ENCODE assay signal across 15 mouse cellular contexts in the genomic region with DNA sequence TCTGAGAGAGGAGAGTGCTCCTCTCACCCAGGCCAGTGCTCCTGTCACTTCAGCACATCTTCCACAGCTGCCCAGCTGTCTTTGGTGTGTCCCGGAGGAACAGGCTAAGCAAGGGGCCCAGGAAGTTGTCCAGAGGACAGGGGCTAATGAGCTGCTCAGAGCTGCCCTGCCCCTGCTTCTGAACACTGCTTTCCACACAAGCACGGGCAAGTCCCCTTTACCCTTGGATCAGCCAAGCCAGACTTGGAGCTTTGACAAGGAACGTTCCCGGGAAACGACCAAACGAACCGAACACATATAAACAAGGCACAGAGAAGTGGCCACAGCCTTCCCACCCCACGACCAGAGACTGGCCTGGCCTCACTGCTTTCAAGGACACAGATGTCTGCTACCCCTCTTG. TPM values are rescaled to one million over a fixed set of nuclear protein-coding genes. Genes with fewer than 3 reads are reported as not detected.
A peak's percentile ranks its signal among the peaks of the same experiment; 100 is the strongest.
DNase-seq lines count a peak whose midpoint lies in the region; ATAC-seq lines count a peak whose summit lies in the region.
"Had no signal": no experiment of that assay in that cellular context is flagged by ENCODE, and none has a peak within 500 bp of the region (broad histone marks: within the 10 kb centered on the region; RNA-seq: fewer than 3 reads in every experiment).

No protein-coding gene starts in this region.

- 38% methylated on average over 8 of the region's 8 CpGs for WGBS in heart, embryonic 11.5 days (ENCODE audit: insufficient replicate concordance)
- WGBS in midbrain, embryonic 10.5 days, result 54% methylated on average over 8 of the region's 8 CpGs
- 50% methylated on average over 8 of the region's 8 CpGs for whole genome bisulfite sequencing in midbrain, embryonic 14.5 days
- WGBS in stomach, embryonic 16.5 days, result 19% methylated on average over 8 of the region's 8 CpGs

- peaks cover 4% of the 10 kb centered on the region; the same call in 1 of the 2 replicates for H3K27me3 ChIP-seq in heart, embryonic 11.5 days (ENCODE audit: control insufficient read depth, insufficient read depth, low read length)
- H3K27me3 ChIP-seq in midbrain, embryonic 10.5 days (ENCODE audit: low read depth, poor library complexity, severe bottlenecking), result peaks cover 24% of the 10 kb centered on the region
- 0 out of 2 replicates have a peak, but pooled peaks cover 6% of the 10 kb centered on the region for H3K27me3 ChIP-seq in midbrain, embryonic 14.5 days (ENCODE audit: control insufficient read depth, insufficient read depth, low read length)
- H3K27me3 ChIP-seq in stomach, embryonic 16.5 days (ENCODE audit: control insufficient read depth, insufficient read depth, low read length), result no peaks in the 10 kb centered on the region

- ATAC-seq in heart, embryonic 11.5 days (replicated peaks; ENCODE audit: insufficient number of reproducible peaks, low FRiP score, low TSS enrichment), result no peak
- ATAC-seq in midbrain, embryonic 14.5 days (ENCODE audit: low FRiP score, low TSS enrichment), result no peak
- peak; percentile 35; the same call in 1 of the 2 replicates for ATAC-seq in stomach, embryonic 16.5 days (ENCODE audit: insufficient read depth, low FRiP score)
- ATAC-seq: forebrain, embryonic 13.5 days had no signal

- peaks cover 12% of the 10 kb centered on the region for H3K4me1 ChIP-seq in heart, embryonic 11.5 days (ENCODE audit: control insufficient read depth, insufficient read depth, low read length)
- peaks cover 40% of the 10 kb centered on the region for H3K4me1 ChIP-seq in midbrain, embryonic 10.5 days
- H3K4me1 ChIP-seq in midbrain, embryonic 14.5 days (ENCODE audit: control insufficient read depth, insufficient read depth, low read length), result peaks cover 4% of the 10 kb centered on the region; the same call in 1 of the 2 replicates
- peaks cover 36% of the 10 kb centered on the region for H3K4me1 ChIP-seq in stomach, embryonic 16.5 days (ENCODE audit: control insufficient read depth, insufficient read depth, low read length)

- H3K4me3 ChIP-seq in heart, embryonic 11.5 days (ENCODE audit: low read depth, low read length), result no peak overlapping the region
- H3K4me3 ChIP-seq in midbrain, embryonic 10.5 days, result no peak overlapping the region
- H3K4me3 ChIP-seq in midbrain, embryonic 14.5 days (replicated peaks; ENCODE audit: low read depth, low read length), result no peak overlapping the region
- no peak overlapping the region for H3K4me3 ChIP-seq in stomach, embryonic 16.5 days (replicated peaks; ENCODE audit: low read length)
- H3K4me3 ChIP-seq: forebrain, embryonic 13.5 days; heart, adult 2 months; midbrain, embryonic 12.5 days had no signal

- DNase-seq in heart, adult 11 months, result peak; percentile 95
- DNase-seq in midbrain, embryonic 10.5 days (ENCODE audit: low spot score), result no peak
- no peak for DNase-seq in midbrain, embryonic 14.5 days
- DNase-seq in kidney, postnatal 36 days, result peak; percentile 59 to 62
- DNase-seq in gastrocnemius, postnatal 25 days, result no peak
- DNase-seq in cerebellum, adult 11-12 months, result no peak
- DNase-seq: adrenal gland, postnatal 36 days; B cell, adult 2 months; cerebellum, postnatal 36 days had no signal

- no peak overlapping the region for H3K9ac ChIP-seq in heart, embryonic 11.5 days (ENCODE audit: low read depth, low read length)
- H3K9ac ChIP-seq in midbrain, embryonic 14.5 days (replicated peaks; ENCODE audit: low read length), result no peak overlapping the region
- H3K9ac ChIP-seq in stomach, embryonic 16.5 days (ENCODE audit: low read length), result peak overlapping the region; percentile 63
- H3K9ac ChIP-seq: forebrain, embryonic 13.5 days; midbrain, embryonic 12.5 days had no signal

- H3K9me3 ChIP-seq in heart, embryonic 11.5 days (replicated peaks; ENCODE audit: control insufficient read depth, low read length), result no peaks in the 10 kb centered on the region
- H3K9me3 ChIP-seq in midbrain, embryonic 10.5 days (replicated peaks), result no peaks in the 10 kb centered on the region
- no peaks in the 10 kb centered on the region for H3K9me3 ChIP-seq in midbrain, embryonic 14.5 days (ENCODE audit: control insufficient read depth, low read length)
- H3K9me3 ChIP-seq in stomach, embryonic 16.5 days (replicated peaks; ENCODE audit: control insufficient read depth, low read length), result no peaks in the 10 kb centered on the region
- H3K9me3 ChIP-seq: forebrain, embryonic 13.5 days; midbrain, embryonic 12.5 days had no signal

- H3K36me3 ChIP-seq in heart, embryonic 11.5 days (ENCODE audit: control insufficient read depth, insufficient read depth, low read length), result no peaks in the 10 kb centered on the region
- H3K36me3 ChIP-seq in midbrain, embryonic 10.5 days, result no peaks in the 10 kb centered on the region
- no peaks in the 10 kb centered on the region for H3K36me3 ChIP-seq in midbrain, embryonic 14.5 days (ENCODE audit: control insufficient read depth, insufficient read depth, low read length)
- no peaks in the 10 kb centered on the region for H3K36me3 ChIP-seq in stomach, embryonic 16.5 days (ENCODE audit: control insufficient read depth, insufficient read depth, low read length)
- H3K36me3 ChIP-seq: midbrain, embryonic 12.5 days had no signal

- no peak overlapping the region for H3K4me2 ChIP-seq in heart, embryonic 11.5 days
- no peak overlapping the region for H3K4me2 ChIP-seq in midbrain, embryonic 14.5 days (ENCODE audit: low read length)
- peak overlapping the region; percentile 38; the same call in 1 of the 2 replicates for H3K4me2 ChIP-seq in stomach, embryonic 16.5 days (ENCODE audit: low read depth, low read length)
- H3K4me2 ChIP-seq: forebrain, embryonic 13.5 days; midbrain, embryonic 12.5 days had no signal

- no peak overlapping the region for H3K27ac ChIP-seq in heart, embryonic 11.5 days (ENCODE audit: low read depth, low read length)
- H3K27ac ChIP-seq in midbrain, embryonic 10.5 days (replicated peaks), result peak overlapping the region; percentile 23; the same call in 1 of the 2 replicates
- H3K27ac ChIP-seq in midbrain, embryonic 14.5 days (replicated peaks; ENCODE audit: low read depth, low read length), result no peak overlapping the region
- H3K27ac ChIP-seq in stomach, embryonic 16.5 days (ENCODE audit: low read length), result peak overlapping the region; percentile 91
- H3K27ac ChIP-seq: forebrain, embryonic 13.5 days; heart, adult 2 months; midbrain, embryonic 12.5 days had no signal

RNA-seq across cellular contexts. Expression of a gene that starts 5.1 kb away (rescaled TPM):
- 33.3 and 37.0 TPM in 2 replicates for polyA plus RNA-seq in heart, embryonic 11.5 days (2014; fragmentation: Nextera tagmentation; extraction: Ambion mirVana)
- 21.7 and 24.5 TPM in 2 replicates for polyA plus RNA-seq in midbrain, embryonic 10.5 days (2016; fragmentation: Nextera tagmentation; extraction: Ambion mirVana)
- 6.8 and 13.4 TPM in 2 replicates for polyA plus RNA-seq in midbrain, embryonic 14.5 days (2014; fragmentation: Nextera tagmentation; extraction: Ambion mirVana)
- 82.6 and 91.1 TPM in 2 replicates for polyA plus RNA-seq in stomach, embryonic 16.5 days (2015; fragmentation: Nextera tagmentation; extraction: Ambion mirVana)
- total RNA-seq in gastrocnemius, postnatal 25 days (2021), result 10 to 100 TPM; 26.7 to 33.7 TPM

RNA-seq across cellular contexts. Expression of a gene that starts 23.6 kb away (rescaled TPM):
- 0.69 and 0.93 TPM in 2 replicates for polyA plus RNA-seq in heart, embryonic 11.5 days (2014; fragmentation: Nextera tagmentation; extraction: Ambion mirVana)
- 0.25 and 0.48 TPM in 2 replicates for polyA plus RNA-seq in midbrain, embryonic 10.5 days (2016; fragmentation: Nextera tagmentation; extraction: Ambion mirVana)
- 0.51 and 0.76 TPM in 2 replicates for polyA plus RNA-seq in midbrain, embryonic 14.5 days (2014; fragmentation: Nextera tagmentation; extraction: Ambion mirVana)
- polyA plus RNA-seq in stomach, embryonic 16.5 days (2015; fragmentation: Nextera tagmentation; extraction: Ambion mirVana), result 5.8 and 9.7 TPM in 2 replicates
- total RNA-seq in gastrocnemius, postnatal 25 days (2021), result under 1 TPM; 0.10 to 0.19 TPM

RNA-seq across cellular contexts. Expression of a gene that starts 30.4 kb away (rescaled TPM):
- 35.0 and 40.7 TPM in 2 replicates for polyA plus RNA-seq in heart, embryonic 11.5 days (2014; fragmentation: Nextera tagmentation; extraction: Ambion mirVana)
- 21.2 and 23.5 TPM in 2 replicates for polyA plus RNA-seq in midbrain, embryonic 10.5 days (2016; fragmentation: Nextera tagmentation; extraction: Ambion mirVana)
- polyA plus RNA-seq in midbrain, embryonic 14.5 days (2014; fragmentation: Nextera tagmentation; extraction: Ambion mirVana), result 10.2 and 13.9 TPM in 2 replicates
- 69.4 and 73.1 TPM in 2 replicates for polyA plus RNA-seq in stomach, embryonic 16.5 days (2015; fragmentation: Nextera tagmentation; extraction: Ambion mirVana)
- 10 to 100 TPM; 21.2 to 21.7 TPM for total RNA-seq in gastrocnemius, postnatal 25 days (2021)

RNA-seq across cellular contexts. Expression of a gene that starts 36.5 kb away (rescaled TPM):
- polyA plus RNA-seq in heart, embryonic 11.5 days (2014; fragmentation: Nextera tagmentation; extraction: Ambion mirVana), result not detected in 2 replicates
- polyA plus RNA-seq in midbrain, embryonic 10.5 days (2016; fragmentation: Nextera tagmentation; extraction: Ambion mirVana), result 0.12 and 0.15 TPM in 2 replicates
- polyA plus RNA-seq in midbrain, embryonic 14.5 days (2014; fragmentation: Nextera tagmentation; extraction: Ambion mirVana), result 0.08 TPM in 1 of 2 replicates, not detected in the other
- 6.3 and 8.2 TPM in 2 replicates for polyA plus RNA-seq in stomach, embryonic 16.5 days (2015; fragmentation: Nextera tagmentation; extraction: Ambion mirVana)
- total RNA-seq in gastrocnemius, postnatal 25 days (2021), result not detected

RNA-seq across cellular contexts. Expression of a gene that starts 58.2 kb away (rescaled TPM):
- 0.10 TPM in 1 of 2 replicates, not detected in the other for polyA plus RNA-seq in heart, embryonic 11.5 days (2014; fragmentation: Nextera tagmentation; extraction: Ambion mirVana)
- polyA plus RNA-seq in midbrain, embryonic 10.5 days (2016; fragmentation: Nextera tagmentation; extraction: Ambion mirVana), result 0.11 TPM in 1 of 2 replicates, not detected in the other
- polyA plus RNA-seq in midbrain, embryonic 14.5 days (2014; fragmentation: Nextera tagmentation; extraction: Ambion mirVana), result not detected in 2 replicates
- polyA plus RNA-seq in stomach, embryonic 16.5 days (2015; fragmentation: Nextera tagmentation; extraction: Ambion mirVana), result 0.26 TPM in 1 of 2 replicates, not detected in the other
- total RNA-seq in gastrocnemius, postnatal 25 days (2021), result not detected
- total RNA-seq: adrenal gland, postnatal 36 days; heart, adult 2 months had no signal
- polyA plus RNA-seq: forebrain, embryonic 13.5 days; midbrain, embryonic 12.5 days; neural tube, embryonic 14.5 days had no signal

Comparison
In these comparisons a context has a peak if more than half of its experiments do, and no peak if none do; other contexts are left out.
1. H3K27ac ChIP-seq: peak in midbrain, embryonic 10.5 days (single experiment) and stomach, embryonic 16.5 days (single experiment); none in heart, embryonic 11.5 days (single experiment) and midbrain, embryonic 14.5 days (single experiment).
2. DNase-seq: peak in heart, adult 11 months (single experiment) and kidney, postnatal 36 days (2 of 2); none in midbrain, embryonic 10.5 days (single experiment), midbrain, embryonic 14.5 days (single experiment), gastrocnemius, postnatal 25 days (single experiment) and cerebellum, adult 11-12 months (single experiment).